Mouse (Mus musculus) liver, adult 2 months (tissue): Measurements from ENCODE around the gene Rab3c. TPM values are rescaled to one million over a fixed set of nuclear protein-coding genes. Genes with fewer than 3 reads are reported as not detected.

Experiments
- DNase-seq: peaks from one replicate; pipeline ENCODE4 v3.0.0-alpha.2; 2011; ENCODE audit warnings: low read depth, low spot score; ENCODE audit errors: extremely low read depth
- H3K27ac ChIP-seq: fragments of 200-500 bp; replicated peaks from 2 replicates; pipeline ENCODE4 v1.5.1; 2012; ENCODE audit warnings: low read depth, mild to moderate bottlenecking, control low read depth, inconsistent platforms, low read length; ENCODE audit not compliant: insufficient read depth
- H3K27me3 ChIP-seq: fragments of 200-500 bp; 2 replicates; pipeline ENCODE4 v1.6.1; 2012; ENCODE audit warnings: mild to moderate bottlenecking, moderate library complexity, low read length, inconsistent platforms; ENCODE audit not compliant: control insufficient read depth, insufficient read depth
- H3K36me3 ChIP-seq: fragments of 200-500 bp; 2 replicates; pipeline ENCODE4 v1.6.1; 2012; ENCODE audit warnings: low read length, inconsistent platforms; ENCODE audit not compliant: control insufficient read depth, insufficient read depth
- H3K4me1 ChIP-seq: fragments of 200-500 bp; 2 replicates; pipeline ENCODE4 v1.6.1; 2011; ENCODE audit warnings: low read length; ENCODE audit not compliant: control insufficient read depth, insufficient read depth
- H3K4me3 ChIP-seq: fragments of 200-500 bp; 2 replicates; pipeline ENCODE4 v1.5.1; 2011; ENCODE audit warnings: low read depth, mild to moderate bottlenecking, control low read depth, low read length, moderate library complexity; ENCODE audit not compliant: insufficient read depth
- H3K79me2 ChIP-seq: fragments of 200-500 bp; 2 replicates; pipeline ENCODE4 v1.6.1; 2012; ENCODE audit warnings: inconsistent platforms, mild to moderate bottlenecking, low read length, moderate library complexity; ENCODE audit not compliant: control insufficient read depth, insufficient read depth
- H3K9ac ChIP-seq: fragments of 200-500 bp; 2 replicates; pipeline ENCODE4 v1.6.1; 2012; ENCODE audit warnings: low read depth, mild to moderate bottlenecking, control low read depth, inconsistent platforms, low read length
- CTCF ChIP-seq: fragments of 200-500 bp; IDR thresholded peaks from 2 replicates; pipeline ENCODE4 v1.5.1; 2011; ENCODE audit warnings: low read depth, low read length, control low read depth
- POLR2A ChIP-seq: fragments of 200-500 bp; IDR thresholded peaks from 2 replicates; pipeline ENCODE4 v1.6.1; 2011; ENCODE audit warnings: low read length, control low read depth; ENCODE audit not compliant: insufficient read depth; ENCODE audit errors: extremely low read depth
- WGBS: fragments of 180-500 bp; shearing (Covaris S2); methylation state at CpG from one replicate; pipeline ENCODE4 v1.1.7; 2018; 5-methylcytosine and 5-hydroxymethylcytosine counted together
- polyA plus RNA-seq: library from polyadenylated mRNA; depleted of rRNA; stranded (reverse); fragments of >200 nt; gene quantifications from 2 replicates; pipeline ENCODE4 v1.2.3, GENCODE M21; 2012
- total RNA-seq: library from RNA; depleted of rRNA; stranded (reverse); fragments of >200 nt; gene quantifications from 2 replicates; pipeline ENCODE4 v1.2.3, GENCODE M21; 2014

Gene Rab3c
- total and polyA plus RNA-seq, 2 experiments, result 0.09 TPM; not detected in 1

DNA sequence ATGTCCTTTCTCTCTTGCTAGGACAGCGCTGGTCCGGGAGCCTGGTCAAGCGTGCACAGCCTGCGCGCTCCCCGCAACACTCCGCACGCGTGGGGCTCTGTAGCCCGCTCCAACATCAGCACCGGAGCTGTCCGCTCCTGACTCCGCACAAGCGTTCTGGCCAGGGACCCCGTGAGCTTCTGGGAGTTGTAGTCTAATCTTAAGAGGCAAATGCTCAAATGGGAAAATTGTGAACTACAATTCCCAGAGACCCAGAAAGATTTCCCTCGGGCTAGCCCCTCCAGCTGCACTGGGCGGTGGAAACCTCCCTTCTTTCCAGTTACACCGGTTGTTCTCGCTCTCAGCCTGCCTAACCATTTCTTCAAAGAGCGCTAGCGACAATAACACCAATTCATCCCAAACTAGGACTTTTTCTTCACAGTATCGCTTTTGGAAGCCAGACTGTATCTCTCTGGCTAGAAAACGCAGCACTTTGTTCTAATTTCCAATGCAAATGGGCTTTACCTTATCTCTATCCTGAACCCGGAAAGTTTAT lies 701 bp downstream of the Rab3c start:
- under 1% methylated on average over 24 of the region's 24 CpGs for WGBS
- no peaks in the 10 kb centered on the region for H3K79me2 ChIP-seq
- H3K27ac ChIP-seq, result no peak overlapping the region
- no peaks in the 10 kb centered on the region for H3K36me3 ChIP-seq
- no peaks in the 10 kb centered on the region for H3K4me1 ChIP-seq
- peaks cover 6% of the 10 kb centered on the region; the same call in 1 of the 2 replicates for H3K27me3 ChIP-seq
- no peak for DNase-seq
- no peak overlapping the region for H3K9ac ChIP-seq
- H3K4me3 ChIP-seq, result no peak overlapping the region
- no peak for TF ChIP-seq CTCF
- TF ChIP-seq POLR2A, result no peak

DNA sequence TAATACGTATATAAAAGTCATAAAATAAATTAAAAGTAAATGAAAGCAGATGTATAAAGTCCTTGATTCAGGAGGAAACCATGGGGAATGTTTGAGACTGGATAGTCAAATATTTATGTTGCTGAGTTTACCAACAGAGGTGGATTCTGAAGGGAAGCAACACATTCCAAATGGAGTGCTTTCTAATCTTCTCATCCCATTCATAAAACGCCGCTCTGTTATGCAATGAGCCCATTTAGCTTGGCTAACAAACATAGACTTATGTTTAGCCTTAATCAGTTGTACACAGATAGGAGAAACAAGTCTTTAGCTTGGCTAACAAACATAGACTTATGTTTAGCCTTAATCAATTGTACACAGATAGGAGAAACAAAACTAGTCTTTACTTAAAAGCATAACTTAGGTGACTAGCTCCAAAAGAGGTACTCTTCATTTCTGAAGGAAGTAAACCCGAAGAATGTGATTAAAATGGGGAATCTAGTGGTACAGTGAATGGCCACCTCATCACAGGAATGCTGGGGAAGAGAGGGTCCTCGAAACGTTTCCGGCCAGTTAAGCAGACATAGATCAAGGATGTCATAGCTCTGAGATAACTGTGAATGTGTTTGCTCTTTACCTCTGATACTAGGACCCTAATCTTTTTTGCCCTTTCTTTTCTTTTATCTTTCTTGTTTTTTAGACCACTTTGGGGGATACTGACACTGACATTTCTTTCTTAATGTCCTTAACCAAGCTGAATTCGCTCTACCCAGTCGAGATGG lies 1.6 kb downstream of the Rab3c start:
- WGBS, result 58% methylated on average over 9 of the region's 9 CpGs
- no peak for TF ChIP-seq POLR2A
- no peak for TF ChIP-seq CTCF
- DNase-seq, result no peak
- H3K79me2 ChIP-seq, result no peaks in the 10 kb centered on the region
- no peak overlapping the region for H3K27ac ChIP-seq
- no peaks in the 10 kb centered on the region for H3K36me3 ChIP-seq
- H3K27me3 ChIP-seq, result peaks cover 6% of the 10 kb centered on the region; the same call in 1 of the 2 replicates
- no peak overlapping the region for H3K9ac ChIP-seq
- no peak overlapping the region for H3K4me3 ChIP-seq
- no peaks in the 10 kb centered on the region for H3K4me1 ChIP-seq

DNA sequence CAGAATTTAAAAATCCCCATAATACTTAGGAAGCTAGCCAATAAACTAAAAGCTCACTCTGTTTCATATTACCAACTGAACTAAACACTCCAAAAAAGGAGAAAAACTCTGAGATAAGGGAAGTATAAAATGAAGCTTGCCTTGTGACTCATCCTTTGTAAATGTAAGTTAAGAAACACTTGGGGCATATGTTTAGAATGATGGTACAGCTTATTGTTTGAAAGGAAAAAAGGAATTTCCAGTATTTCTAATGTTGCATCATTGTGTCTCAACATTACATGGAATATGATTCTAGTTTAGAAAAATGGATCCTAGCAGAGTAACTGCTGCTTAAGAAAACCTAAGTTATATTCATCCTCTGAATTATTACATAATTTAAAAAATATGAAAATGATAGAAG lies 3.1 kb downstream of the Rab3c start:
- no peak overlapping the region for H3K4me3 ChIP-seq
- DNase-seq, result no peak
- H3K27me3 ChIP-seq, result peaks cover 6% of the 10 kb centered on the region; the same call in 1 of the 2 replicates
- TF ChIP-seq POLR2A, result no peak
- no peak for TF ChIP-seq CTCF
- H3K9ac ChIP-seq, result no peak overlapping the region
- no peaks in the 10 kb centered on the region for H3K79me2 ChIP-seq
- no peaks in the 10 kb centered on the region for H3K36me3 ChIP-seq
- no peak overlapping the region for H3K27ac ChIP-seq
- H3K4me1 ChIP-seq, result no peaks in the 10 kb centered on the region

DNA sequence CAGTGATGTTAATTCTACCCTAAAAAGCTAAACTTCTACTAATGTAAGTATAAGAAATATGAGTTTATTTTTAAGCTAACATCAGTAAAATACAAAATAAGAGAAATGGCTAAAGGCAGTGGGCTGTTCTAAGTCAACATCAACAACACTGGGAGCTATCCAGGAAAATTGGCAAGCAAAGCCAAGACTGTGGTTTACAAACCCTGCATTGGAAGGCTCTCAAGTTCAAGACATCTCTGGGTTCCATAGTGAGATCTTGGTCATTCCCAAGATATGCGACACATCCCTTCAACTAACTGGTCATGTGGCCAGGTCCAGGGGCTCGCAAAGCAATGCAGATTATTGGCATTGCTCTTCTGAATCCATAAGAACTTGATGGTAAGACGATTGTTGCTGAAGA lies 5.3 kb downstream of the Rab3c start:
- Histone ChIP-seq H3K36me3 (no peaks in the 10 kb centered on the region), H3K79me2 (no peaks in the 10 kb centered on the region), H3K27me3 (peaks cover 4% of the 10 kb centered on the region; the same call in 1 of the 2 replicates), H3K4me3 (no peak overlapping the region), H3K9ac (no peak overlapping the region), H3K27ac (no peak overlapping the region), H3K4me1 (no peaks in the 10 kb centered on the region)
- TF ChIP-seq POLR2A (no peak), CTCF (no peak)
- no peak for DNase-seq
- 74% methylated on average over 3 of the region's 3 CpGs for WGBS

DNA sequence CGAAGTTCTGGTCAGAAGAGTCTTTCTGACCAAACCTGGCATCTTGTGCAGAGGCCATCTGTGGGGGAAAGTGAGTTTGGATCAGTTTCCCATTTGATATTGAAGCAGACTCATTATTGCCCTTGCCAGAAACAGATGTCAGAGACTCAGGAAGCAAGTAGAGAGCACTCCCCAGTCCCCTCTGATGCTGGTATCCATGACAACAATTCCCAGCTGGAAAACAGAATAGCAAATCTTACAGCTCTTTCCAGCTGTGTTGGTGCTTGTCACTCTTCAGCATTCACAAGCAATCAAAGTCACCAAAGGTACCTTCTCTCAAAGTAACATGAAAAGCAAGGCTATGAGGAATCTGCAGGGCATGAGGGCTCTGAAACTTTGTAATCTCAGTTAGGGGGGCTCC lies 20.1 kb downstream of the Rab3c start:
- TF ChIP-seq CTCF (no peak), POLR2A (no peak)
- DNase-seq, result no peak
- no peak overlapping the region for H3K27ac ChIP-seq
- H3K36me3 ChIP-seq, result no peaks in the 10 kb centered on the region
- WGBS, result 63% methylated on average over 1 of the region's 1 CpGs
- no peak overlapping the region for H3K9ac ChIP-seq
- H3K27me3 ChIP-seq, result no peaks in the 10 kb centered on the region
- no peaks in the 10 kb centered on the region for H3K4me1 ChIP-seq
- H3K79me2 ChIP-seq, result no peaks in the 10 kb centered on the region
- H3K4me3 ChIP-seq, result no peak overlapping the region

DNA sequence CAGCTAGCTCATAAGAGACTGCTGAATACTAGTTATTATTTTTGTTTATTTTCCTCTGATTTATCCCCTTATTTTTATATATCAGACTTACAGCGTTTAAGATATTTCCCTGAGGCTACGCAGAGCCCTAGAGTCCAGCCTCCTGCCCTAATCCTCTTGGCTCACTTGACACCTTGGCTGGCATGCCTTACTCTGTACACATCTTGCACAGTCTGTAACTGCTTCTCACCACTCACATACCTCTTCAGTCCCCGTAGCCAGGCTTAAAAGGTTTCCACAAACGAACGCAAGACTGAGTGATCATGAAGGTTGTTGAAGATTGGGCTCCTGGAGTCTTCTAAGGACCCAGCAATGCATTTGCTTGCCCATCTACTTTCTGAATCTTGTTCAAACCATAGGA lies 29.3 kb downstream of the Rab3c start:
- WGBS, result 90% methylated on average over 5 of the region's 5 CpGs
- Histone ChIP-seq H3K27ac (no peak overlapping the region), H3K4me1 (no peaks in the 10 kb centered on the region), H3K36me3 (no peaks in the 10 kb centered on the region), H3K9ac (no peak overlapping the region), H3K4me3 (no peak overlapping the region), H3K79me2 (no peaks in the 10 kb centered on the region), H3K27me3 (no peaks in the 10 kb centered on the region)
- DNase-seq, result no peak
- TF ChIP-seq POLR2A, result no peak
- no peak for TF ChIP-seq CTCF
